Mouse (Mus musculus): ENCODE measurements around the gene Dbil5. TPM values are rescaled to one million over a fixed set of nuclear protein-coding genes. Genes with fewer than 3 reads are reported as not detected.

The Dbil5 gene
- polyA plus RNA-seq, 1 experiment from 2014 or later = 1.1 TPM

DNA sequence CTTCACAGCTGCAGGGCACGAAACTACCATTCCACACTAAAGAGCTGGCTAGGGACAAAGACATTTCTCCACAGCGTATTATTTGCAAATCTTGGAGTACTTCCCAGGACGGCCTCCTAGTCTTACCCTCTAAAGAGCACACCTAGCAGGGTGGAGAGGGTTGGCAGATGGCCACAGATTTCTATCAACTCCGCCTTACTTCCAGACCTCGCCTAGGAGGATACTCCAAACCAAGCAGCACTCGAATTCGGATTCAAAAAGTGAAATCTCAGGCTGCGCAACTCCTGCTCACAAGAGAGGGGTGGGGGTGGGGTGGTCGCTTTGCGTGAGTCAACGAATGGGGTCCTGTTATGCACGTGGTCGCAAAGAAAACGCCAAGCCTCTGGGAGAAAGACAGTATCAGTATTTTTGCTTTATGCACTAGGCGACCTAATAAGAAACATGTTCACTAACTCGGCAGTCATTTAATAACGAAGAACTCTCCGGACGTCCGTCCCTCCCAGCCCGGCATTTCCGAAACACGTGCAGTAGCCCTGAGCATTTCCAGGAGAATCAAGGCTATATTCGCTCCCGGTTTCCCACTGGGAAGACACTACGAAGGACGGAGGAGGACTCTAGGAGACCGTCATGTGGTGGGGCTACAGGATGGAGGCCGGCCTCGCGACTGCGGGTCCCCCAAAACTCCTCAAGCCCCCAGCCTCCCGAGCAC, 573 bp upstream of the Dbil5 start:
- H3K9me3 ChIP-seq (ENCODE audit: control insufficient read depth, low read length) = no peaks in the 10 kb centered on the region
- peak overlapping the region; percentile 98 for H3K4me3 ChIP-seq (ENCODE audit: low read length)
- 2% methylated on average over 33 of the region's 33 CpGs for WGBS
- peaks cover 15% of the 10 kb centered on the region for H3K4me1 ChIP-seq (ENCODE audit: control insufficient read depth, insufficient read depth, low read length)
- H3K4me2 ChIP-seq (ENCODE audit: low read depth, low read length) = peak overlapping the region; percentile 74
- H3K27ac ChIP-seq (ENCODE audit: low read length) = peak overlapping the region; percentile 91
- no peaks in the 10 kb centered on the region for H3K27me3 ChIP-seq (replicated peaks; ENCODE audit: control insufficient read depth, insufficient read depth, low read length)
- peaks cover 9% of the 10 kb centered on the region for H3K36me3 ChIP-seq (ENCODE audit: control insufficient read depth, insufficient read depth, low read length)
- peak overlapping the region; percentile 96 for H3K9ac ChIP-seq (ENCODE audit: low read depth, low read length)
- ATAC-seq = peak; percentile 39

DNA sequence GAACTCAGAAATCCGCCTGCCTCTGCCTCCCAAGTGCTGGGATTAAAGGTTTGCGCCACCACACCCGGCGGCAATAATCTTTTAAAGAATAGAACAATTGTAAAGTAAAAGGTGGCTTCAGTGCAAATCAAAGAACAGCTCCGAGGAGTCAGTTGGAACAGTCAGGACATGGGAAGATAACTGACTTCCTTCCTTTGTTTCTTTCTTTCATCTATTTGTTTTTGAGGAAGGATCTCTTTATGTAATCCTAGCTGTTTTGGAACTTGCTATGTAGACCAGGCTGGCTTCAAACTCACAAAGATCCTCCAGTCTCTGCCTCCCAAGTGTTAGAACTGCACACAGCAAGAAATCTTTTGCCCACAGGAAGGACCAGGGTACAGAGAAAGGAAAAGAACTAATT, 7.2 kb downstream of the Dbil5 start:
- Histone ChIP-seq H3K36me3 (ENCODE audit: control insufficient read depth, insufficient read depth, low read length) (peaks cover 3% of the 10 kb centered on the region; the same call in 1 of the 2 replicates), H3K4me3 (ENCODE audit: low read length) (no peak overlapping the region), H3K9ac (ENCODE audit: low read depth, low read length) (no peak overlapping the region), H3K27me3 (replicated peaks; ENCODE audit: control insufficient read depth, insufficient read depth, low read length) (no peaks in the 10 kb centered on the region), H3K4me1 (ENCODE audit: control insufficient read depth, insufficient read depth, low read length) (no peaks in the 10 kb centered on the region), H3K4me2 (ENCODE audit: low read depth, low read length) (no peak overlapping the region), H3K27ac (ENCODE audit: low read length) (no peak overlapping the region), H3K9me3 (ENCODE audit: control insufficient read depth, low read length) (no peaks in the 10 kb centered on the region)
- ATAC-seq = no peak
- WGBS = 92% methylated on average over 5 of the region's 5 CpGs

DNA sequence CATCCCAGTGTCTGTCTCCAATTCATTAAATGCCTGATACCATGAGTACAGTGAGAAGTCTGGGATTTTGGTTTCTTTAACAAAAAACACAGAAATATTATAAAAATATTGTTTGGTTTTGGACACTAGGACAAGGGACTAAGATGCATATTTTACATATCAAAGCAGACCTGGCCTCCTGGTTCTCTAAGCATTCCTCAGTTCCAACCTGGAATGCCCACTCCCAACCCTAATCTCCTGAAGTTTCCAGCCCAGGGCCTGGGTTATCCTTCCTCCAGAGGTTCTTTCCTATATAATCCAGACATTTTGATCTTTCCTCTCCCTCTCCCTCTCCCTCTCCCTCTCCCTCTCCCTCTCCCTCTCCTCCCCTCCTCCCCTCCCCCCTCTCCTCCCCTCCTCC, 7.6 kb downstream of the Dbil5 start:
- Histone ChIP-seq H3K4me2 (ENCODE audit: low read depth, low read length) (no peak overlapping the region), H3K36me3 (ENCODE audit: control insufficient read depth, insufficient read depth, low read length) (peaks cover 3% of the 10 kb centered on the region; the same call in 1 of the 2 replicates), H3K4me1 (ENCODE audit: control insufficient read depth, insufficient read depth, low read length) (no peaks in the 10 kb centered on the region), H3K9ac (ENCODE audit: low read depth, low read length) (no peak overlapping the region), H3K9me3 (ENCODE audit: control insufficient read depth, low read length) (no peaks in the 10 kb centered on the region), H3K27ac (ENCODE audit: low read length) (no peak overlapping the region), H3K27me3 (replicated peaks; ENCODE audit: control insufficient read depth, insufficient read depth, low read length) (no peaks in the 10 kb centered on the region), H3K4me3 (ENCODE audit: low read length) (no peak overlapping the region)
- ATAC-seq = no peak

DNA sequence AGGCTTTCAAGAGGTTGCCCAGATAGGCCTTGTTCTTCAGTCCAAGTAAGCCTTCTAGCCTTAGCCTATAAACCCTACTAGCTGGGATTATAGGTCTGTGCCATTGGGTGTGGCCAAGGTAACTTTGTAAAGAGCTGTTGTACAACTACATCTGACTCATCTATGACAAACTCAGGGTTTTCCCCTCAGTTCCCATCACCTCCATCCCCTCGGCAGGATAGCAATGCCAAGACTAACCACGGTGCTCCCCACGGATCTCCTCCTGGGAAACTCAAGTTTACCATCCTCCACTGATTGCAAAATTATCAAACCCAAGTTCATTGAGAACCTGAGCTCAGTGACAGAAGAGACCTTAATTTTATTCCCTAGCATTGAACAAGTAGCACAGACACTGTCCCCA, 18.7 kb downstream of the Dbil5 start:
- no peak for ATAC-seq

DNA sequence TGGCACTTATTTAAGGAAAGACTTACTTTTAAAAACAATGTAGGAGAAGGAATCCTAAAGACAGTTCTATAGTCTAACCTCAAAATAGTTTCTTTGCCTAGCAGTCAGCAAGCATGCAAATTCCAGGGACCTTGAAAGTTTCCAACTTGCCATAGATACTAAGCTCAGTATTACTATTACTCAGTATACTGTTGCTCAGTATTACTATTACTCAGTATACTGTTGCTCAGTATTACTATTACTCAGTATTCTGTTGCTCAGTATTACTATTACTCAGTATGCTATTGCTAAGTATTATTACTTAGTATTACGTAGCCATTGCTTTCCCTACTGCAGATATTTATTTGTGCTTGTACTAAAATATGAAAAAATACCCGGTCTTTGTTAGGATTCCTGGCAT, 22.3 kb downstream of the Dbil5 start:
- Histone ChIP-seq H3K36me3 (ENCODE audit: control insufficient read depth, insufficient read depth, low read length) (peaks cover 8% of the 10 kb centered on the region; the same call in 1 of the 2 replicates), H3K27me3 (replicated peaks; ENCODE audit: control insufficient read depth, insufficient read depth, low read length) (no peaks in the 10 kb centered on the region), H3K9ac (ENCODE audit: low read depth, low read length) (no peak overlapping the region), H3K9me3 (ENCODE audit: control insufficient read depth, low read length) (no peaks in the 10 kb centered on the region), H3K4me2 (ENCODE audit: low read depth, low read length) (no peak overlapping the region), H3K4me1 (ENCODE audit: control insufficient read depth, insufficient read depth, low read length) (peaks cover 7% of the 10 kb centered on the region; the same call in 1 of the 2 replicates), H3K4me3 (ENCODE audit: low read length) (no peak overlapping the region), H3K27ac (ENCODE audit: low read length) (no peak overlapping the region)
- WGBS = 92% methylated on average over 2 of the region's 2 CpGs
- ATAC-seq = no peak

More for the DNA sequence above, 18.7 kb downstream of the Dbil5 start:
- Histone ChIP-seq H3K4me3 (ENCODE audit: low read length) (no peak overlapping the region), H3K36me3 (ENCODE audit: control insufficient read depth, insufficient read depth, low read length) (peaks cover 17% of the 10 kb centered on the region), H3K9me3 (ENCODE audit: control insufficient read depth, low read length) (no peaks in the 10 kb centered on the region), H3K4me1 (ENCODE audit: control insufficient read depth, insufficient read depth, low read length) (no peaks in the 10 kb centered on the region), H3K27ac (ENCODE audit: low read length) (no peak overlapping the region), H3K9ac (ENCODE audit: low read depth, low read length) (no peak overlapping the region), H3K4me2 (ENCODE audit: low read depth, low read length) (no peak overlapping the region), H3K27me3 (replicated peaks; ENCODE audit: control insufficient read depth, insufficient read depth, low read length) (no peaks in the 10 kb centered on the region)
- 89% methylated on average over 3 of the region's 3 CpGs for WGBS

DNA sequence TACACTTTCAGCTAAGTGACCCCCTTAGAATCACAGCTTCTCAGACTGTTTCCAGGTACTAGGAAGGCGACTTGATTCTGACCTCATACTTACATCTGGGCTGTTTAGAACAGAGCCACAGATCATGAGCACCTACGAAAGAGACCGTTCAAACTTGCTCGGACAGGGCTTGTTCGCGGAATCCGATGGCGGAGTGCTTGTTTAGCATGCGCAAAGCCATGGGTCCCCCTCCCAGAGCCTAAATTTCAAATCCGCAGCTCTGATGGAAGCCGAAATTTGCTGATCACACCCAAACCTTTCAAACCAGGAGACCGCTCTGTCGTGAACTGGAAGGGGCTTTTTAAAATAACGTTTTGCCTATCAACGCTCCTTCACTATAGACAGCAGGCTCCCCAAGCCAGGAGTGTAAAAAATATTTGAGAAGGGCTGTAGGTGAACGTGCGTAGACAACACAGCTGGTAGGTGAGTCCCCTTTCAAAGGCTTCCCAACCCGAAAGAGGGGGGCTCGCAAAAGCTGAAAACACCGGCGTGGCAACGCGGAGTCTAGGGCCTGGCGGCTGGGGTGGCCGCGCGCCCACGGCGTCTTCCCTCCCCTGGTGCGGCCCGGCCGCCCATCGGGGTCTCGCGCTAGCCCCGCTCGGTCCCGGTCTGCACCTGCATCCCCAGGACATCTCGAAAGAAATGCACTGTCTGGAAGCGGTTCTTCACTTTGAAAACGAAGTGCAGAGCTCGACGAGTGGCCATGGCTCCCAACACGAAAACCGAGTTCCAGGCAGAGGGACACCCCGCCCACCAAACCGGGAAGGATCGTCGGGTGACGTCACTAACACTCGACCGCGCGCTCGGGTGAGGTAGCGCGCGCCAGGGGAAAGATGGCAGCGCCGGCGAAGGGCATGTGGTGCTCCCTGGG, 25.7 kb downstream of the Dbil5 start, which contains the start of the genes Mrm3 and Glod4:
Gene Mrm3 (plus strand): TSS at position 815 of the 910 bp plus-strand sequence.
Gene Glod4 (minus strand): TSS at position 825 of the 910 bp plus-strand sequence.
- H3K4me2 ChIP-seq (ENCODE audit: low read depth, low read length) = peak within 1 kb of the TSS; percentile 73
- under 1% methylated on average over 61 of the region's 61 CpGs for WGBS
- H3K9ac ChIP-seq (ENCODE audit: low read depth, low read length) = peak within 1 kb of the TSS; percentile 93
- H3K4me3 ChIP-seq (ENCODE audit: low read length) = peak within 1 kb of the TSS; percentile 95
- H3K36me3 ChIP-seq (ENCODE audit: control insufficient read depth, insufficient read depth, low read length) = no peaks in the 10 kb centered on the region
- H3K4me1 ChIP-seq (ENCODE audit: control insufficient read depth, insufficient read depth, low read length) = peaks cover 7% of the 10 kb centered on the region; the same call in 1 of the 2 replicates
- H3K27me3 ChIP-seq (replicated peaks; ENCODE audit: control insufficient read depth, insufficient read depth, low read length) = no peaks in the 10 kb centered on the region
- H3K27ac ChIP-seq (ENCODE audit: low read length) = peak within 1 kb of the TSS; percentile 50
- peak; percentile 90 for ATAC-seq
- no peaks in the 10 kb centered on the region for H3K9me3 ChIP-seq (ENCODE audit: control insufficient read depth, low read length)

DNA sequence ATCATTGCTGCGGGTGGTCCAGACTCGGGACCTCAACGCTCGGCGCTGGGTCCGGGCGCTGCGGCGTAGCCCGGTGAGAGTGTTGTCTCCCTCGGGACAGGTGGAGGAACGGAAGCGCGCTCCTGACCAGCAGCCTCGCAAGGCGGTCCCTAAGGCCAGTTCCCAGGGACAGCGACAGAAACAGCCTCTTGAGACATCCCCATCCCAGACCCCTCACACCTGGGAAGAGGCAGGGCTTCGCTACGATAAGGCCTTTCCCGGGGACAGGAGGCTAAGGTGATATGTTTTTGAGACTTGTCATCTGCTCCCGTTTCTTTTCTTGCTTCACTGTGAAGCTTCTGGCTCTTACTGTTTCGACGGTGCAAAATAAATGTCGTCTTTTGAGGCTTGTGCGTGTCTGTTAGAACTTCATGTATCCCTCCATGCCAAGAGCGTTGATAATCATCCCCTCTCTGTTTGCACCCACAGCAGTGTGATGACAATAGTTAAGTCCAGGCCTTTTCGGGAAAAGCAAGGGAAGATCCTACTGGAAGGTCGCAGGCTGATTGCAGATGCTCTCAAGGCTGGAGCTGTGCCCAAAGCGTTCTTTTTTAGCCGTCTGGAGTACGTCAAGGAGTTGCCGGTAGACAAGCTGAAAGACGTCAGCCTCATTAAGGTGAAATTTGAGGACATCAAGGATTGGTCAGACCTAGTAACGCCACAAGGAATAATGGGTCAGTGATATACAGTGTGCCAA, 26.6 kb downstream of the Dbil5 start:
- Histone ChIP-seq H3K4me2 (ENCODE audit: low read depth, low read length) (peak overlapping the region; percentile 63), H3K4me1 (ENCODE audit: control insufficient read depth, insufficient read depth, low read length) (peaks cover 7% of the 10 kb centered on the region; the same call in 1 of the 2 replicates), H3K4me3 (ENCODE audit: low read length) (peak overlapping the region; percentile 95), H3K27ac (ENCODE audit: low read length) (peak overlapping the region; percentile 35; the same call in 1 of the 2 replicates), H3K36me3 (ENCODE audit: control insufficient read depth, insufficient read depth, low read length) (no peaks in the 10 kb centered on the region), H3K9me3 (ENCODE audit: control insufficient read depth, low read length) (no peaks in the 10 kb centered on the region), H3K9ac (ENCODE audit: low read depth, low read length) (peak overlapping the region; percentile 93), H3K27me3 (replicated peaks; ENCODE audit: control insufficient read depth, insufficient read depth, low read length) (no peaks in the 10 kb centered on the region)
- peak; percentile 63 for ATAC-seq
- 2% methylated on average over 34 of the region's 34 CpGs for WGBS

DNA sequence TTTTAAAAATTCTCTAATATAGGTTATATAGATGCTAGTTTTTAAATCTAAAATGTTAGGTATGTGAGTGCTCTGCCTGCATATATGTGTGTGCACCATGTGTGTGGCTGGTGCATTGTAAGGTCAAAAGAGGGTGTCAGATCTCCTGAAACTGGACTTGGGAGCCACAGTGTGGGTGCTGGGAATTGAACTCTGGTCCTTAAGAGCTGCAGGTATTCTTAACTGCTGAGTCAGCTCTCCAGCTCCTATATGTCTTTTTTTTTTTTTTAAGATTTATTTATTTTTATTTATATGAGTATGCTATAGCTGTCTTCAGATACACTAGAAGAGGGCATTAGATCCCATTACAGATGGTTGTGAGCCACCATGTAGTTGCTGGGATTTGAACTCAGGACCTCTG, 29.0 kb downstream of the Dbil5 start:
- no peak overlapping the region for H3K9ac ChIP-seq (ENCODE audit: low read depth, low read length)
- no peaks in the 10 kb centered on the region for H3K36me3 ChIP-seq (ENCODE audit: control insufficient read depth, insufficient read depth, low read length)
- H3K27ac ChIP-seq (ENCODE audit: low read length) = no peak overlapping the region
- no peak overlapping the region for H3K4me2 ChIP-seq (ENCODE audit: low read depth, low read length)
- no peaks in the 10 kb centered on the region for H3K27me3 ChIP-seq (replicated peaks; ENCODE audit: control insufficient read depth, insufficient read depth, low read length)
- no peak overlapping the region for H3K4me3 ChIP-seq (ENCODE audit: low read length)
- no peaks in the 10 kb centered on the region for H3K9me3 ChIP-seq (ENCODE audit: control insufficient read depth, low read length)
- peaks cover 7% of the 10 kb centered on the region; the same call in 1 of the 2 replicates for H3K4me1 ChIP-seq (ENCODE audit: control insufficient read depth, insufficient read depth, low read length)
- ATAC-seq = no peak

DNA sequence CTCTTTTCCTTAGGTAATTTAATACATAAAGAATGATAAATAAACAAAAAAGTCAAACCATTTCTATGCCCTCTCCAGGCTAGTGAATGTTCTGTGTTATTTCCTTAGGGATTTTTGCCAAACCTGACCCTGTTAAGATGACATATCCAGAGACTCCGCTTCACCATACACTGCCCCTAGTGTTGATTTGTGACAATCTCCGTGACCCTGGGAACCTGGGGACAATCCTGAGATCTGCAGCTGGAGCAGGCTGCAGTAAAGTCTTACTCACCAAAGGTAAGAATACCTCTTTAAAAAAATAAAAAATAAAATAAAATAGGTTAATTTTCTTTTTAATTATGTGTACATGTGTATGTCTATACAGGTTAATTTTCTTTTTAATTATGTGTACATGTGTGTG, 29.8 kb downstream of the Dbil5 start:
- no peak overlapping the region for H3K9ac ChIP-seq (ENCODE audit: low read depth, low read length)
- H3K9me3 ChIP-seq (ENCODE audit: control insufficient read depth, low read length) = no peaks in the 10 kb centered on the region
- peaks cover 7% of the 10 kb centered on the region; the same call in 1 of the 2 replicates for H3K4me1 ChIP-seq (ENCODE audit: control insufficient read depth, insufficient read depth, low read length)
- H3K36me3 ChIP-seq (ENCODE audit: control insufficient read depth, insufficient read depth, low read length) = no peaks in the 10 kb centered on the region
- WGBS = 47% methylated on average over 2 of the region's 2 CpGs
- no peak overlapping the region for H3K27ac ChIP-seq (ENCODE audit: low read length)
- no peaks in the 10 kb centered on the region for H3K27me3 ChIP-seq (replicated peaks; ENCODE audit: control insufficient read depth, insufficient read depth, low read length)
- no peak overlapping the region for H3K4me3 ChIP-seq (ENCODE audit: low read length)
- ATAC-seq = no peak
- no peak overlapping the region for H3K4me2 ChIP-seq (ENCODE audit: low read depth, low read length)
